Mouse (Mus musculus) liver, embryonic 11.5 days (tissue): Measurements from ENCODE around the gene Rab31. TPM values are rescaled to one million over a fixed set of nuclear protein-coding genes. Genes with fewer than 3 reads are reported as not detected.
A peak's percentile ranks its signal among the peaks of the same experiment; 100 is the strongest.

Experiments used
- ATAC-seq: fragments of 200-750 bp; cut with Nextera tagmentation; replicated peaks from 2 replicates; pipeline ENCODE4 v1.8.0; 2017; ENCODE audit warnings: moderate number of reproducible peaks, mild to moderate bottlenecking, moderate TSS enrichment, moderate library complexity; ENCODE audit not compliant: low FRiP score
- DNase-seq: peaks from one replicate; pipeline ENCODE4 v3.0.0-alpha.2; 2017; ENCODE audit warnings: low spot score
- H3K27ac ChIP-seq: fragments of 300-500 bp; sonication (generic); 2 replicates; pipeline ENCODE4 v1.5.1; 2014; ENCODE audit warnings: mild to moderate bottlenecking, low read depth, low read length, control low read depth
- H3K27me3 ChIP-seq: fragments of 300-500 bp; sonication (generic); replicated peaks from 2 replicates; pipeline ENCODE4 v1.6.1; 2014; ENCODE audit warnings: low read length, mixed read lengths; ENCODE audit not compliant: control insufficient read depth, insufficient read depth
- H3K36me3 ChIP-seq: fragments of 300-500 bp; sonication (generic); 2 replicates; pipeline ENCODE4 v1.6.1; 2014; ENCODE audit warnings: mild to moderate bottlenecking, low read length, moderate library complexity, mixed read lengths; ENCODE audit not compliant: control insufficient read depth, insufficient read depth
- H3K4me1 ChIP-seq: fragments of 300-500 bp; sonication (generic); replicated peaks from 2 replicates; pipeline ENCODE4 v1.6.1; 2014; ENCODE audit warnings: low read length, mixed read lengths; ENCODE audit not compliant: control insufficient read depth, insufficient read depth
- H3K4me2 ChIP-seq: fragments of 300-500 bp; sonication (generic); 2 replicates; pipeline ENCODE4 v1.6.1; 2014; ENCODE audit warnings: mild to moderate bottlenecking, control low read depth, moderate library complexity
- H3K4me3 ChIP-seq: fragments of 300-500 bp; sonication (generic); 2 replicates; pipeline ENCODE4 v1.5.1; 2014; ENCODE audit warnings: low read depth, low read length, control low read depth
- H3K9ac ChIP-seq: fragments of 300-500 bp; sonication (generic); 2 replicates; pipeline ENCODE4 v1.6.1; 2014; ENCODE audit warnings: low read depth, low read length, control low read depth
- H3K9me3 ChIP-seq: fragments of 300-500 bp; sonication (generic); 2 replicates; pipeline ENCODE4 v1.6.1; 2016; ENCODE audit warnings: low read length, inconsistent platforms, mixed read lengths; ENCODE audit not compliant: control insufficient read depth
- WGBS: fragments of 180-500 bp; shearing (Covaris S2); extraction: QIAGEN DNeasy Blood & Tissue Kit; methylation state at CpG from one replicate; pipeline ENCODE4 v1.1.7; 2014; 5-methylcytosine and 5-hydroxymethylcytosine counted together
- polyA plus RNA-seq: library from polyadenylated mRNA; unstranded; fragments of >200 nt; fragmentation: Nextera tagmentation; extraction: Ambion mirVana; gene quantifications from 2 replicates; pipeline ENCODE4 v1.2.1, GENCODE M21; 2014

The Rab31 gene
- polyA plus RNA-seq, 1 experiment from 2014 or later = 16.3 TPM

DNA sequence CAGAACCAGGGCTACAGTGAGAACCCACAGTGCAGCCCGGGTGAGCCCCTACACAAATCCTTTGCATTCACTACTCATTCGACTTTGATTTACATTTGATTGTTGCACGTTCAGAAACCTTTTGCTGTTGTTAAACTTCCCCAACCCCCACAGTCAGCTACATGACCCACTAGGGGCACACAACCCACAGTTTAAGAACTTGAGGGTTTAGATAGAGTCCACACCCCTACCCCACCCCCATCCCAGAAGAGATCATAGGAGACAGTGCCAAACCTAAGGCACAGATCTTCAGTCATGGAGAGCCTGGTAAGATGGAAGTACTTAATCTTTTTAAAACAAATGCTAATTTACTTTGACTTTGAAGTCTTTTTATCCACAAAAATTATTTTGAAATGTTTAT lies 156.9 kb downstream of the Rab31 start:
- ATAC-seq = no peak
- H3K4me1 ChIP-seq = peaks cover 11% of the 10 kb centered on the region
- 43% methylated on average over 3 of the region's 3 CpGs for WGBS

DNA sequence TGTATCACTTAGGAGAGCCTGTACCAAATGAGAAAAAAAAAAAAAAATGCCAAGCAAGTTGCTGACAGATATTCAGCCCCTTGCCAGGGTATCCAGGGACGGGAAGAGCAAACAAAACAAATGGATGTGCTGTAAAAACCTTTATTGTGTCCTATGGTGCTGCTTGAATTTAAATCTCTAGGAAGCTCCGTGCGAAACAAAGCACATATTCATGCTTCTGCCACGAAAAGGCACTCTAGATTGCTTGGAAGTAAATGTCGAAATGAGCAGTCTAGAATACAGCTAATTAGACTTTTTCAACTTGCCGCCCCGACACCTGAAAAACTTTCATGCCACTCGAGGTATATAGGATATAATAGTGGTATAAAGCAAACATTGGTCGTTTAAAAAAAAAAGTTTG lies 158.1 kb downstream of the Rab31 start:
- Histone ChIP-seq H3K4me1 (peaks cover 20% of the 10 kb centered on the region), H3K9ac (peak overlapping the region; percentile 100), H3K4me2 (peak overlapping the region; percentile 71), H3K27ac (peak overlapping the region; percentile 97), H3K27me3 (no peaks in the 10 kb centered on the region), H3K4me3 (peak overlapping the region; percentile 99), H3K9me3 (no peaks in the 10 kb centered on the region), H3K36me3 (no peaks in the 10 kb centered on the region)
- ATAC-seq (no peak), DNase-seq (no peak)
- 6% methylated on average over 9 of the region's 9 CpGs for WGBS

More for the DNA sequence above, 156.9 kb downstream of the Rab31 start:
- H3K9me3 ChIP-seq = no peaks in the 10 kb centered on the region
- no peaks in the 10 kb centered on the region for H3K27me3 ChIP-seq
- no peak overlapping the region for H3K4me3 ChIP-seq
- no peak overlapping the region for H3K27ac ChIP-seq
- no peak for DNase-seq
- H3K9ac ChIP-seq = no peak overlapping the region
- H3K36me3 ChIP-seq = no peaks in the 10 kb centered on the region
- H3K4me2 ChIP-seq = no peak overlapping the region

DNA sequence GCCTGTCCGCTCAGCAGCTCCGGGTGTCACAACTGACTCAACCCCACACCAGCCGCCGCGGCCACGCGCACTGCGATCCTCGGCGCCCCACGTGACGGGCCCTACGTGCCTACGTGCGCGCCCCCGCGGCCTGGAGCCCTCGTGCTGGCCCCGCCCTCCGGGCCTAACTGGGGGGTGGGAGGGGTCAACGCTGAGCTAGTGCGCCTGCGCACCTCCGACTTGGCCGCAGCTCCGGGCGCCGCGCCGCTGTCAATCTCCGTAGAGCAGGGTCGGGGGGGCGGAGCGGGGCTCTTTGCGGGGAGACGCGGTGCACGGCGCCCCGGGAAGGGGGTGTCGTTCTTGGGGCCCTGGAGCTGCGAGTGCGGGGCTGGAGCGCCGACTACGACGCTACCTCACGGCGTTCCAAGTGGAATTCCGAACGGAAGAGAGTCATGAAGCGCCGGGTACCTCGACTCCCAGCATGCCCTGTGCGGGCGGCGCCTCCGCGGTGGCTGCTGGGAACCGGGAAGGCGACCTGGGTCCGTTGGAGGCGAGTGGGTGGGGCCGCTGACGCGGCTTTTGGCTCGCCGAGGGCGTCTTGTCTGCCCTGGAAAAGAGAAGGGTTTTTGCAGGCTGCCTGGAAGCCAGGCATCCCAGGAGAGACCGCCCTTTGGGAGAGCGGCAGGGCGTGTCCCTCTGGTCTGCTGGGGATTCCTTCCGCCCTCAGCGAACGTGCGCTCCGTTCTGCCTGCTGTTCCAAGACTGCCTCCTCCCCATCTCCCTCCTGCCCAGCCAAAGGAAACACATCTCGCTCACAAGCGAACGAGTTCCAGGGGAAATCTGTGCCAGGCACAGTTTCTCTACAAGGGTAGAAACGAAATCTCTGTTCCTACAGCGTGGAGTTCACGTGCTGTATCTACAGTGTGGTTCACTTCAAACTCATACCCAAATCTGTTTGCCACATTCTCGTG lies 158.8 kb downstream of the Rab31 start, which contains the start of gene Vapa:
Vapa (minus strand) TSS at position 93 of the 950 bp plus-strand sequence.
- peak within 1 kb of the TSS; percentile 87 for H3K4me2 ChIP-seq
- peak within 1 kb of the TSS; percentile 99 for H3K4me3 ChIP-seq
- under 1% methylated on average over 83 of the region's 85 CpGs for WGBS
- H3K9ac ChIP-seq = peak within 1 kb of the TSS; percentile 100
- H3K27ac ChIP-seq = peak within 1 kb of the TSS; percentile 97
- no peaks in the 10 kb centered on the region for H3K36me3 ChIP-seq
- H3K27me3 ChIP-seq = no peaks in the 10 kb centered on the region
- peak; percentile 98 for DNase-seq
- no peaks in the 10 kb centered on the region for H3K9me3 ChIP-seq
- ATAC-seq = peak; percentile 88
- peaks cover 27% of the 10 kb centered on the region for H3K4me1 ChIP-seq

DNA sequence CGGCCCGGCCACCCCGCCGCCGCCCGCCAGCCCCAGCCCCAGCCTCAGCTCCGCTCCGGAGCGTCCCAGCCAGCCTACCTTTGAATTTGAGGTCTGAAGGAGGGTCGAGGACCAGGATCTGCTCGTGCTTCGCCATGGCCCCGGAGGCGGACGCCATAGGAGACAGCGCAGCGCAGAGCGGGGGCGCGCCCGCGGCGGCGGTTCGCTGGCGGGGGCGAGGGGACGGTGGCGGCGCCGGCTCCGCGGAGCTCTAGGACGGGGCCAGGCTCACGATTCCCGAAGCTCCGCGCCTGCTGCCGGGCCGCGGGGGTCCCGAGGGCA lies 159.4 kb downstream of the Rab31 start:
- no peak for DNase-seq
- H3K4me3 ChIP-seq = peak overlapping the region; percentile 99
- peak; percentile 63 for ATAC-seq
- H3K9ac ChIP-seq = peak overlapping the region; percentile 100
- H3K4me2 ChIP-seq = peak overlapping the region; percentile 87
- H3K9me3 ChIP-seq = no peaks in the 10 kb centered on the region
- H3K27ac ChIP-seq = peak overlapping the region; percentile 97
- peaks cover 33% of the 10 kb centered on the region for H3K4me1 ChIP-seq
- H3K27me3 ChIP-seq = no peaks in the 10 kb centered on the region
- WGBS = under 1% methylated on average over 42 of the region's 42 CpGs
- H3K36me3 ChIP-seq = no peaks in the 10 kb centered on the region

DNA sequence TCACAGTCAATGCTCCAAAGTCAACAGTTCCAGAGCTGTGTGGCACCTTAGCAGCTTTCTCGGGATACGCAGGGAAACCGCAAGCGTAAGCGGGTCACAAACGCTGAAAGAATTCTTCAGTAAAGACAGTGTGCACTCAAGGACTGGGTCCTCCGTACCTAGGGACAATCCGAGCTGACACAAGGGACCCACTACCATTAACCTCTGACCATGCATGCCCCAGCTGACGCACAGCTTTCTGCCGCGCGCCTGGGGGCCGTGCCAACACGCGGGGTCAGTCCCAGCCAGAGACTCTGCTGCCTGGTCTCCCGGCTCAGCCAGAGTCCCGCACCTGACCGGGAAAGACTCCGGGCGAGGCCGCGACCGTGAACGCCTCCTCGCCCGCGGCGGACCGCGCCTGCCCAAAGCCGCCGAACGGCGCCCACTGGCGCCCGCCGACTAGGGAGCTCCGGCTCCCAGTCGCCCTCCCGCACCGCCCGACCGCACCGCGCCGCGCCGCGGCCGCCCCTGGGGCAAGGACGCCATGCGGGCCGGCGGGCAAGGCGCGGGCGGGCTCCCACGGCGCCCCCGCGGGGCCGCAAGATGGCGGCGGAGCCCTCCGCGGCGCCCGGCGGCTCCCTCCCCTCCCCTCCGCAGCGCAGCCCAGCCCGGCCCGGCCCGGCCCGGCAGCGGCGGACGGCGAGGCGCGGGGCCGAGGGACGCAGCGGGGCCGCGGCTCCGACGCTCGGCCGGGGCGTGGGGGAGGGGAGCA lies 160.0 kb downstream of the Rab31 start:
- under 1% methylated on average over 63 of the region's 91 CpGs for WGBS
- ATAC-seq (peak; percentile 34), DNase-seq (peak; percentile 58)
- Histone ChIP-seq H3K36me3 (no peaks in the 10 kb centered on the region), H3K9ac (peak overlapping the region; percentile 100), H3K4me3 (peak overlapping the region; percentile 99), H3K4me2 (peak overlapping the region; percentile 87), H3K27me3 (no peaks in the 10 kb centered on the region), H3K27ac (peak overlapping the region; percentile 97), H3K9me3 (no peaks in the 10 kb centered on the region), H3K4me1 (peaks cover 39% of the 10 kb centered on the region)

DNA sequence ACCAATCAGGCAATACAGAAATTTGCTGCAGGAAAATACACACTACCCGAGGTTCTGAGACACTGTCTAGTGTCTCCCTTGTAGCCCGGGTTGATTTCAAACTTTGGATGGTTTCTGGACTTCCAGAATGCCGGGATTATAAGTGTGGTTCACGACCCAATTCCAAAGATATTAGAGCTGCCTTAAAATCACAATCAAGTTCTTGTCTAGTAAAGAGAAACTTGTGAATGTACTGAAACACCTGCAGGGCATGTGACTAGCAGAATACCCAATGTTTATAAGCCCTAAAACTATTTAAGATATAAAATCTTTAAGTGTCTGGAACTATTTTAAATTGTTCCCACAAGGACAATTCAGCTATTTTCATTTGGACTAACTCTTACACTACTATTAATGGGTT lies 160.8 kb downstream of the Rab31 start:
- no peak for ATAC-seq
- H3K27ac ChIP-seq = no peak overlapping the region
- H3K27me3 ChIP-seq = no peaks in the 10 kb centered on the region
- DNase-seq = no peak
- no peaks in the 10 kb centered on the region for H3K9me3 ChIP-seq
- peaks cover 47% of the 10 kb centered on the region for H3K4me1 ChIP-seq
- 12% methylated on average over 4 of the region's 4 CpGs for WGBS
- H3K9ac ChIP-seq = peak overlapping the region; percentile 100
- peak overlapping the region; percentile 87 for H3K4me2 ChIP-seq
- H3K36me3 ChIP-seq = no peaks in the 10 kb centered on the region
- peak overlapping the region; percentile 99 for H3K4me3 ChIP-seq

DNA sequence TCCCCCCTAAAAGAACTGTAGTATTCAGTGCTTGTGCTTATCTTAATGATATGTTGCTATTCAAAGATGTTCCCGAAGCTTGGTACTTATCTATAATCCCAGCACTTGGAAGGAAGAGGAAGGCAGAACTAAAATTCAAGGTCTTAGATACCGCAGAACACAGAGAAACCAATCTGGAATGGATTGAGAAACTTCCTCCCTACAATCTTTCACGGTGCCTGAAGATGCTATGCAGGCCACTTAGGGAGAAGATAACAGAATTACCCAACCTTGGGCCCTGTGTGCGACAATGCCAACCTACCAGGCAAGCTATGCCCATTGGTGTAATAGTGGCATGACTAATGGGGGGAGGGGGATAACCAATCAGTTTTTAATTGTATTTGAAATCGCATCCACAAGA lies 163.8 kb downstream of the Rab31 start:
- no peak overlapping the region for H3K27ac ChIP-seq

DNA sequence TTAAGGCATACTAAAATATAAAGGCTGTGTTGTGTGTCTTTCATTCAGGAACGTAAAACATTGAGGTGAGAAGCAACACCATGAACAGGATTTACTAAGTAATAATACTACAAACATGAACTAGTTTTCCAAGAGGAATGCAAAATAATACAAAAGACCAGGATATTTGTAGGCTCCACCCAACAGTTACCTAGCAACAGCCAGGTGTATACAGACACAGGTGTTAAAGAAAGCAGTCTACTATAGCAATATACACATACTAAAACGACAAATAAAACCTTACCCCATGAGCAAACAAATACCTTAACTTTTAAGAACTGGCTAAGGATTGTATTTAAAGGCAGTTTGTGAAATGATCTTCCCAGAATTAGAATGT lies 164.3 kb downstream of the Rab31 start:
- H3K36me3 ChIP-seq = no peaks in the 10 kb centered on the region
- DNase-seq (no peak), ATAC-seq (no peak)
- no peaks in the 10 kb centered on the region for H3K9me3 ChIP-seq
- H3K9ac ChIP-seq = no peak overlapping the region
- H3K4me2 ChIP-seq = peak overlapping the region; percentile 51
- peaks cover 68% of the 10 kb centered on the region for H3K4me1 ChIP-seq
- 76% methylated on average over 2 of the region's 2 CpGs for WGBS
- no peak overlapping the region for H3K27ac ChIP-seq
- no peaks in the 10 kb centered on the region for H3K27me3 ChIP-seq
- no peak overlapping the region for H3K4me3 ChIP-seq

More for the DNA sequence above, 163.8 kb downstream of the Rab31 start:
- Histone ChIP-seq H3K27me3 (no peaks in the 10 kb centered on the region), H3K36me3 (no peaks in the 10 kb centered on the region), H3K4me3 (no peak overlapping the region), H3K4me1 (peaks cover 67% of the 10 kb centered on the region), H3K9ac (no peak overlapping the region), H3K4me2 (peak overlapping the region; percentile 51), H3K9me3 (no peaks in the 10 kb centered on the region)
- DNase-seq = no peak
- 31% methylated on average over 5 of the region's 5 CpGs for WGBS
- ATAC-seq = no peak
